Mouse (Mus musculus) left cerebral cortex, adult 2 months (tissue): Measurements from ENCODE around the gene 1600002K03Rik. TPM values are rescaled to one million over a fixed set of nuclear protein-coding genes. Genes with fewer than 3 reads are reported as not detected.
A peak's percentile ranks its signal among the peaks of the same experiment; 100 is the strongest.
"Not testable (repeated sequence)": the region's sequence is repeated elsewhere in the genome, so short reads cannot be mapped to it uniquely, and the experiment has no call there.

Source experiments
- DNase-seq, 2 experiments: peaks; one replicate each; pipeline ENCODE4 v3.0.0; 2021 to 2022; ENCODE audit warnings: low spot score in 2 of 2, mixed read lengths in 1 of 2; ENCODE audit errors: extremely low spot score in 1 of 2
- H3K27ac ChIP-seq: fragments of 200-600 bp; 2 replicates; pipeline ENCODE4 v1.8.1; 2022
- H3K4me3 ChIP-seq: fragments of 200-600 bp; 2 replicates; pipeline ENCODE4 v1.8.1; 2022
- CTCF ChIP-seq: fragments of 200-600 bp; IDR thresholded peaks from 2 replicates; pipeline ENCODE4 v1.8.1; 2022; ENCODE audit warnings: antibody characterized with exemption, mild to moderate bottlenecking, moderate library complexity
- intact Hi-C: fragments of 180-260 bp; cut with DNase I; formaldehyde crosslinking; loops from one replicate; pipeline ENCODE4 v1.15.1; 2025
- total RNA-seq, 2 experiments: library from RNA; stranded (reverse); gene quantifications; 2 replicates each; pipeline ENCODE4 v1.2.3; 2021

Gene 1600002K03Rik
- total RNA-seq, 2 experiments from 2014 or later, result 6.0 to 8.1 TPM

GRCm38 (mm10) chr10:80200485-80200884, 27.7 kb downstream of the 1600002K03Rik start:
- Histone ChIP-seq H3K27ac (no peak overlapping the region), H3K4me3 (no peak overlapping the region)
- no peak for TF ChIP-seq CTCF
- intact Hi-C loops, result no loop called here
- DNase-seq, result no peak

DNA sequence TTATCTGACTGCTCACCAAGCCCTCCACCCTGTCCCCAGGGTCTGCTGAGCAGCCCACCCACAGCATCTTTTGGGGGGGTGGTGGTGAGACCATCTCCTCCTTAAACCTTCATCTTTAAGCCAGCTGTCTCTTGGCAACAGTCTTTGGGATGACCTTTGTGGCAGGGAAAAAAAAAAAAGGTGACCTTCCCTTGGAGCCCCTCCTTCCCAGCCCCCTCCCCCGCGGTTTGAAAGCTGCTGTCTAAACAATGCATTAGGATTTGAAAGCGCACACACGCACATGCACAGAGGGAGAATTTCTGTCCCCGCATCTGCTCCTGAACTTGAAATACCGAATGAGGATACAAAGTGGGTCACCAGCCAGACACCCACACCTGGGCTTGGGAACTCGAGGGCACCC, 31.3 kb downstream of the 1600002K03Rik start:
- no peak for TF ChIP-seq CTCF
- Histone ChIP-seq H3K4me3 (no peak overlapping the region), H3K27ac (no peak overlapping the region)
- intact Hi-C loops, result no loop called here
- DNase-seq, result no peak

GRCm38 (mm10) chr10:80207201-80207600, 34.5 kb downstream of the 1600002K03Rik start:
- intact Hi-C loops, result no loop called here
- H3K27ac ChIP-seq, result no peak overlapping the region

DNA sequence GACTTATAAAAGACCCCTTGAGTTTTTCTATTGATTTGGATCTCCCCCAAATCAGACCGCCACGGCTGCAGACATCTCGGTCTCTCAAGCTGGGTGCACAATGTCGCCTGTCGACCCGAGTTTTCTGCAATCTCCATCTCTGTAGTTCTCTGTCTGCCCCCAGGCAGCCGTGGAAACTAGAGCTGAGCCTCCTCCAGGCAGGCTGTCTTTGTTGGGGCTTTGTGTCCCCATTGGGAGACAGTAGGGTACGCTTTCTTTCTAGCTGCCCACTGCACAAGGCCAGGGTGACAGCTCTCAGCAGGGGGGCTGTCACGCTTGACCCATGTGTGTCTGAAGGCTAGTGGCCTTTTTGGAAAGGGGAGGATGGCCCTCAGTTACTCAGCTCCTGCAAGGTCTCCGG, 34.9 kb downstream of the 1600002K03Rik start:
- intact Hi-C loops, result no loop called here

More at GRCm38 (mm10) chr10:80207201-80207600, 34.5 kb downstream of the 1600002K03Rik start:
- DNase-seq, result no peak
- TF ChIP-seq CTCF, result no peak
- no peak overlapping the region for H3K4me3 ChIP-seq

DNA sequence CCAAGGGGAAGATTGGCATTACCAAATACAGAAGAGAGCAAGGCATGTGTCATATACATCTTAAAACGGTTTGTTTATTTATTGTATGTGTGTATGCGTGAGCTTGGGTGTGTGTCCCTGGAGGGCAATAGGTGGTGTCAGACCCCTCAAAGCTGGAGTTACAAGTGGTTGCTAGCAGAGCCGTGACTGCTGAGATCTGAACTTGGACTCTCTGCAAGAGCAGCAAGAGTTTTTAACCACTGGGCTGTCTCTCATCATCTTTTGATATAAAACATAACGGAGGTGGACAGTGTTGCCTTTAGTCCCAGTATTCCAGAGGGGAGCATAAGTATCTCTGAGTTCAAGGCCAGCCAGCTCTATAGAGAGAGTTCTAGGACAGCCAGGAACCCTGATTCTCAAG, 35.5 kb downstream of the 1600002K03Rik start:
- no peak overlapping the region for H3K4me3 ChIP-seq
- DNase-seq, result no peak
- no peak for TF ChIP-seq CTCF
- intact Hi-C loops, result no loop called here
- no peak overlapping the region for H3K27ac ChIP-seq

More for the DNA sequence above, 34.9 kb downstream of the 1600002K03Rik start:
- no peak for TF ChIP-seq CTCF
- DNase-seq, result no peak
- H3K4me3 ChIP-seq, result no peak overlapping the region
- no peak overlapping the region for H3K27ac ChIP-seq

- no peak for TF ChIP-seq CTCF
- peak in 1 of 2 experiments; percentile 43 for DNase-seq
- intact Hi-C loops, result no loop called here
- Histone ChIP-seq H3K4me3 (no peak overlapping the region), H3K27ac (peak overlapping the region; percentile 48; the same call in 1 of the 2 replicates)
Measured at GRCm38 (mm10) chr10:80208841-80209371, 36.2 kb downstream of the 1600002K03Rik start.

DNA sequence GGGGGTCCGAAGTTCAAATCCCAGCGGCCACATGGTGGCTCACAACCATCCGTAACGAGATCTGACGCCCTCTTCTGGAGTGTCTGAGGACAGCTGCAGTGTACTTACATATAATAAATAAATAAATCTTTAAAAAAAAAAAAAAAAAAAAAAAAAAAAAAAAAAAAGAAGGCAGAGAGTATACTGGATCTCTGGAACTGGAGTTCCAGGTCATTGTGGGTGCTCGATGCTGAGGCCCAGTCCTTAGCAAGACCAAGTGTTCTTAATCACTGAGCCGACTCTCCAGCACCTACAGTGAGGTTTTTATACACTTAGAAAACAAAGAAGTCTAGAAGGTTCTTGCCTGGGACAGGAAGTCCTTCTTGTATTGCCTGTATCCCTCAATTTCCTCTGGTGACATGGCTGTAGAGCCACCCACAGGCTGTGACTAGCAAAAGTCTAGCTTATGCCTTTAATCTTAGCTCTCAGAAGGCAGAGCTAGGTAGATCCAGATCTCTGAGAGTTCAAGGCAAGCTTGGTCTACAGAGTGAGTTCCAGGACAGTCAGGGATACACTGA, 38.9 kb downstream of the 1600002K03Rik start:
- intact Hi-C loops, H3K4me3 ChIP-seq, H3K27ac ChIP-seq, DNase-seq: not testable (repeated sequence)

DNA sequence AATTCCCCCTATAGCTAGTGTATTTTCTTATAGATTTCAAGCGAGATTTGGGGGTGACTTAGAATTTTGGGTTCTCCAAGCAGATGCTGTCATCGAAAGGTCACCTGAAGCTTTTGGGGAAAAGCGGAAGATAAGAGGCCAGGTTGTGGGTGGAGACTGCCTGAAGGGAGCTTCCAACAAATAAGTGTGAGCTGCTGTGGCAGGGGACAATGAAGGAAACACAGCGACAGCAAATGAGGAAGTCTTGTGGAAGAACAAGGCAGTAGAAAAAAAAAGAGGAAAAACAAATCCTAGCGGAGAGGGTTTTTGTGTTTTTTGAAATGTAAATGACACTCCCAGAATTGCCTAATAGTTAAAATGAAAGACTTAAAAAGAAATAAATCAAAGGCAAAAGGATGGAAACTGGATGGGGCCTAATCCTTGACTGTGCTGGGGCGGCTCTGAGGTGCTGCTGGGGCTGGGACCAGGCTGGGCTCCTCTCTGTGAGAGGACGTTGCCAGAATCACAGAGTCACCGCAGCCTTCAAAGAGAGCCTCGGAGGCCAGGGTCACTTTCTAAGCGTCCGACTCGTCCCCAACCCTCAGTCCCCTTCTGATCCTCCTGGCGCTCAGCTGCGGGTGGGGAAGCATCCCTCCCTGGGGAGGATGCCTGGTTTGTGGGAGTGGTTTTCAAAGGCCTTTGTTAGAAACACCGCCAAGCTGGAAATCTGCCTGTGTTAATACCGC, 42.5 kb downstream of the 1600002K03Rik start:
- Histone ChIP-seq H3K27ac (no peak overlapping the region), H3K4me3 (no peak overlapping the region)
- intact Hi-C loops, result no loop called here
- DNase-seq, result no peak
- TF ChIP-seq CTCF, result no peak

DNA sequence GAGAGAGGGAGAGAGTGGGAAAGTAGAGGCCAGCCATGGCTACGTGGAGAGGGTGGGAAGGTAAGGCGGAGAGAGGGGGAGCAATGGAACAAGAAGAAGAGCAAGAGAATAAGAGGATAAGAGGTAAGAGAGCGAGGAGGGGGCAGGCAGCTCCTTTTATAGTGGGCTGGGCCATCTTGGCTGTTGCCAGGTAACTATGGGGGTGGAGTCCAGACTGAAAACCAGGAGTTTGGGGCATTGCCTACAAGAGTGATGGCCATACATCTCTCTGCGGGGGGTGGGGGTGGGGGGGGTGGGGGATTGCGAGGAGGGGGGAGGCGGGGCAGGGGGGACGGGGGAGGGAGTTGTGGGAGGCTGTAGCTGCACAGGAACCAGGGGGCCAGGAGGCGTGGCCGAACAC, 47.9 kb downstream of the 1600002K03Rik start:
- Histone ChIP-seq H3K27ac (no peak overlapping the region), H3K4me3 (no peak overlapping the region)
- DNase-seq, result no peak
- intact Hi-C loops, result no loop called here
- TF ChIP-seq CTCF, result no peak

GRCm38 (mm10) chr10:80223137-80223536, 50.4 kb downstream of the 1600002K03Rik start:
- H3K27ac ChIP-seq, intact Hi-C loops, DNase-seq, H3K4me3 ChIP-seq: not testable (repeated sequence)

Other genes with a start within 250 kb of the 1600002K03Rik start
- 1 to 10 TPM; 5.7 to 10.0 TPM for gene Arid3a, start 245.9 kb upstream of the 1600002K03Rik start, total RNA-seq
- gene Wdr18, start 212.8 kb upstream of the 1600002K03Rik start, total RNA-seq, result 10 to 100 TPM; 45.4 to 49.4 TPM
- gene Grin3b, start 202.2 kb upstream of the 1600002K03Rik start, total RNA-seq, result under 1 TPM; 0.14 to 0.20 TPM
- gene Tmem259, start 188.6 kb upstream of the 1600002K03Rik start, total RNA-seq, result 100 to 1,000 TPM; 122 to 126 TPM
- 1 to 10 TPM; 5.6 to 8.0 TPM for gene Cnn2, start 184.4 kb upstream of the 1600002K03Rik start, total RNA-seq
- gene Abca7, start 176.4 kb upstream of the 1600002K03Rik start, total RNA-seq, result 10 to 100 TPM; 13.5 to 13.8 TPM
- gene Arhgap45, start 156.3 kb upstream of the 1600002K03Rik start, total RNA-seq, result 1 to 10 TPM; 3.5 TPM
- gene Polr2e, start 133.1 kb upstream of the 1600002K03Rik start, total RNA-seq, result 10 to 100 TPM; 73.0 to 76.0 TPM
- 100 to 1,000 TPM; 494 to 526 TPM for gene Gpx4, start 125.8 kb upstream of the 1600002K03Rik start, total RNA-seq
- 10 to 100 TPM; 21.4 to 22.1 TPM for gene Sbno2, start 67.4 kb upstream of the 1600002K03Rik start, total RNA-seq
- gene Stk11, start 57.1 kb upstream of the 1600002K03Rik start, total RNA-seq, result 100 to 1,000 TPM; 102 to 106 TPM
- 100 to 1,000 TPM; 356 to 366 TPM for gene Atp5d, start 34.3 kb upstream of the 1600002K03Rik start, total RNA-seq
- gene Cbarp, start 32.1 kb upstream of the 1600002K03Rik start, total RNA-seq, result 100 to 1,000 TPM; 431 to 456 TPM
- gene Midn, start 24.7 kb upstream of the 1600002K03Rik start, total RNA-seq, result 100 to 1,000 TPM in 1 of 2 experiments, 10 to 100 TPM in 1; 80.7 to 127 TPM
- gene Cirbp, start 7.0 kb upstream of the 1600002K03Rik start, total RNA-seq, result 10 to 100 TPM; 75.8 to 93.0 TPM
- gene Efna2, start 6.5 kb downstream of the 1600002K03Rik start, total RNA-seq, result 1 to 10 TPM; 6.8 to 7.2 TPM
- 10 to 100 TPM; 37.8 to 43.3 TPM for gene Mum1, start 53.5 kb downstream of the 1600002K03Rik start, total RNA-seq
- gene Ndufs7, start 76.2 kb downstream of the 1600002K03Rik start, total RNA-seq, result 100 to 1,000 TPM; 194 to 206 TPM
- gene Gamt, start 88.1 kb downstream of the 1600002K03Rik start, total RNA-seq, result 10 to 100 TPM; 16.6 to 23.3 TPM
- 10 to 100 TPM; 87.4 to 90.3 TPM for gene Dazap1, start 88.5 kb downstream of the 1600002K03Rik start, total RNA-seq
- 100 to 1,000 TPM; 816 to 913 TPM for gene Rps15, start 119.5 kb downstream of the 1600002K03Rik start, total RNA-seq
- gene Apc2, start 123.0 kb downstream of the 1600002K03Rik start, total RNA-seq, result 100 to 1,000 TPM; 111 to 113 TPM
- gene 2310011J03Rik, start 147.6 kb downstream of the 1600002K03Rik start, total RNA-seq, result 10 to 100 TPM; 26.3 to 26.9 TPM
- 1 to 10 TPM; 4.0 to 5.4 TPM for gene Pcsk4, start 156.6 kb downstream of the 1600002K03Rik start, total RNA-seq
- 10 to 100 TPM; 13.5 to 13.6 TPM for gene Reep6, start 157.0 kb downstream of the 1600002K03Rik start, total RNA-seq
- 10 to 100 TPM in 1 of 2 experiments, 1 to 10 TPM in 1; 7.9 to 11.1 TPM for gene Adamtsl5, start 175.5 kb downstream of the 1600002K03Rik start, total RNA-seq
- 10 to 100 TPM; 27.3 to 37.9 TPM for gene Plk5, start 183.5 kb downstream of the 1600002K03Rik start, total RNA-seq
- 10 to 100 TPM; 19.2 to 20.6 TPM for gene Mex3d, start 214.7 kb downstream of the 1600002K03Rik start, total RNA-seq
- gene Mbd3, start 226.6 kb downstream of the 1600002K03Rik start, total RNA-seq, result 100 to 1,000 TPM; 139 to 150 TPM
- 100 to 1,000 TPM; 373 to 394 TPM for gene Uqcr11, start 233.9 kb downstream of the 1600002K03Rik start, total RNA-seq